Mouse (Mus musculus) hindlimb bud, embryonic 11.5 days (tissue): Measurements from ENCODE around the gene Vamp8.

Source experiments
- DNase-seq: peaks from one replicate; pipeline ENCODE4 v3.0.0-alpha.2; 2012; ENCODE audit warnings: low read depth, low spot score; ENCODE audit errors: extremely low spot score

The Vamp8 gene

GRCm38 (mm10) chr6:72355066-72355911 lies 35.2 kb downstream of the Vamp8 start, which contains the start of gene Tmem150a:
Gene Tmem150a (plus strand): TSS chr6:72355447.
- no peak for DNase-seq

- DNase-seq, result no peak
Observed at GRCm38 (mm10) chr6:72354025-72354424, 36.5 kb downstream of the Vamp8 start.

GRCm38 (mm10) chr6:72352636-72353405 lies 37.7 kb downstream of the Vamp8 start:
- no peak for DNase-seq

GRCm38 (mm10) chr6:72350214-72350613 lies 40.3 kb downstream of the Vamp8 start:
- no peak for DNase-seq

DNA sequence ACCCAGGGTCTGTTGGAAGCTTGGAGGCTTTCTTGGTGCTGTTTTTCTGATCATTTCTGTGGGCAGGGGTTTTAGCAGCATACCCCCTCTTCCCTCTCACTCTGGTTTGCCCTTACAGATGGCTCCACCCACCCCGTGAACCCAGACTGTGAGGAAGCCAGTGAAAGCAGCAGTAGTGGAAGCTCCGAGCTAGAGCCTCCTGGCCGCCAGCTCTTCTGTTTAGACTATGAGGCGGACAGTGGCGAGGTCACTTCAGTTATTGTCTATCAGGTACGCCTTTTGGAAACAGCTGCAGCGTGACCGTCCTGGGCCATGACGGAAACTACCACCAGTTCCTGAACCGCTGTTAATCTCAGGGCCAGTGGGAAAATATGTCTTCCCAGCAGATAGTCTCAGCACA lies 42.1 kb downstream of the Vamp8 start:
- no peak for DNase-seq

DNA sequence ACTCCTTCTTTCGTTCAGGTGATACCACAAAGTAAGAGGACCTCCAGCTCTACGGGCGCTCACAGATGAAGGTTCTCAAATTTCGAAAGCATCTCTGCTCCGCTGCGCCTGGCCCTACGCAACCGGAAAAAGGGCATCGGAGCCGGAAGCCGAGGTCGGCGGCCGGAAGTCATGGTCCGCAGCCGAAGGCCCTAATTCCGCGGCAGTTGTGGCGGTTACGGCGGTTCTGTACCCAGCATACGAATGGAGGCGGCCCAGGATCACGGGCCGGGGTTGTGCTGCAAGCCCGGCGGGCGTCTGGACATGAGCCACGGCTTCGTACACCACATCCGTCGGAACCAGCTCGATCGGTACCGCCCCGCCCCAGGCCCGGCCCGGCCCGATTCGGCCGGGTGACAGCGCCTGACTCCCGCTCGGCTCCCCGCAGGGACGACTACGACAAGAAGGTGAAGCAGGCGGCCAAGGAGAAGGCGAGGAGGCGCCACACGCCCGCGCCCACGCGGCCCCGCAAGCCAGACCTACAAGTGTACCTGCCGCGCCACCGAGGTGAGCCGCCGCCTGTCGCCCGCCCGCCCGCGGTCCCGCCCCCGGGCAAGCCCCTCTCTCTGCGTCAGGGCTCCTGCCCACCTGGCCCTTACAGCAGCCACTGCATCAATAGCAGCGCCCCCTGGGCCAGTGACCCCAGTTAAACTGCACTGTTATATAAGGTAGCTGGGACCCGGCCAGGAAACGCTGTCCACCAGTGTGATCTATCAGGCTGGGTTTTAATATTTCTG lies 43.1 kb downstream of the Vamp8 start, which contains the start of gene 0610030E20Rik:
TSS of gene 0610030E20Rik (plus strand) at position 152 of the 776 bp plus-strand sequence.
- no peak for DNase-seq

DNA sequence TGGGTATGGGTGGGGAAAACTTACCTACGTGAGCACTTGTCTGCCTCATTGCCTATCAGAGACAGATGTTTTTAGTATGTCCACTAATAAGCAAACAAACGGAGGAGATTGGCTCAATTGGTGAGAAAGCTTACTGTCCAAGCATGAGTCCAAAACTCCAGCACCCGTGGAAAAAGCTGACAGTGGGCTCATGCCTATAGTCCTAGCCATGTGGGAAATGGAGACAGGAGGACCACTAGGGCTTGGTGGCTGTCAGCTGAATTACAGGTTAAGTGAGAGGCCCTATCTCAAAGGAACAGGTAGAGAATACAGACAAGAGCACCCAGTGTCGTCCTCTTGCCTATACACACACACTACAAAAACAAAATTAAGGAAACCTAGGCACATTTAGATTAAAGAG lies 44.2 kb downstream of the Vamp8 start:
- DNase-seq, result no peak

GRCm38 (mm10) chr6:72345633-72346032 lies 44.9 kb downstream of the Vamp8 start:
- DNase-seq, result no peak

DNA sequence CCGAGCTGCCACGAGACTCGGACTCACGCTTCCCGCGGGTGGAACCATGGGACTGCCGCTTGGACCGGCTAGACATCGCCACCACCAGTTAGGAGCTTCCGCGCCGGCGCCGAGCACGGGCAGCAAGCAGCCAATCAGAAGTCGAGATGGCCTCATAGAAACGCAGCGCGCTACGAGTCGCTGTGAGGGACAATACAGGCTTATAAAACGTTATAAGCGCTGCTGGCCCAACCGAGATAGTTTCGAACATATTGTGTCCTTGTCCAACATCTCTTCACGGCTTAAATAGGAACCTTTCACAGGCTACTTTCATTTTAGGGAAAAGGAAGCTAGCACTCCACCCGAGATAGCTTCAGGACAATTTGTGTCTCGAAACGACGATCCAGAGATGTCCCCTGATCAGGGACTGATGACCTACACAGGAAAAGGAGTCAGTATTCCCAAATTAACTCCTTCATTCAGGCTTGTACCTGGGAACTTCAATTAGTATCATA lies 45.4 kb downstream of the Vamp8 start, which contains the start of gene Usp39:
TSS of gene Usp39 (minus strand) at position 111 of the 494 bp plus-strand sequence.
- peak; percentile 92 for DNase-seq

DNA sequence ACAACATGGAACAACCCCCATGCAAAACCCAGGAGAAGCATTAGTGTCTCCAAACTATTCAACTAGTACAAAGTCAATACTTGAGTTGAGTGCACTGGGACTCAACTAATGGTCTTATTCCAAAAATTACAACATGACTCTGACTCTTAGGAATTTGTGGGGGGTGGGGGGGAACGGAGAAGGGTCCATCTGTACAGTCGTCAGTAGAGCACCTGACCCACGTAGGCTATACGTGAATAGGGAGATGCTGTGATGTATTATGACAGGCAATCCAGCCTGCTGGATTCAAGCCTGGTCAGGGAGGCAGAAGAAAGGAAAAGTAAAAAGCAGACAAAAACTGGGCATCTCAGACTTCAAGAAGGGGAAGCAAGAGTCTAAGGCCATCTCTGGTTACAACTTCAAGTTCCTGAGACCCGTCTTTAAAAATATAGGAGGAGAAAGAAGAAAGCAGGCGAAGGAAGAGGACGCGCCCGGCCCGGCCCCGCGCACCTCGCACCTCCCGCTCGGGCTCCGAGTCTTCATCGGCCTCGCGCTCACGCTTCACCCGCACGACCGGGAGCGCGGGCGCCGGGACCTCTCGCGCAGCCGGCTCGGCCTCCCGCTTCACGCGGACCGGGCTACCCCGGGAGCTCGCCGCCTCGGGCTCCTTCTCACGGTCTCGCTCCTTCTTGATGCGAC lies 46.0 kb downstream of the Vamp8 start:
- DNase-seq, result no peak

DNA sequence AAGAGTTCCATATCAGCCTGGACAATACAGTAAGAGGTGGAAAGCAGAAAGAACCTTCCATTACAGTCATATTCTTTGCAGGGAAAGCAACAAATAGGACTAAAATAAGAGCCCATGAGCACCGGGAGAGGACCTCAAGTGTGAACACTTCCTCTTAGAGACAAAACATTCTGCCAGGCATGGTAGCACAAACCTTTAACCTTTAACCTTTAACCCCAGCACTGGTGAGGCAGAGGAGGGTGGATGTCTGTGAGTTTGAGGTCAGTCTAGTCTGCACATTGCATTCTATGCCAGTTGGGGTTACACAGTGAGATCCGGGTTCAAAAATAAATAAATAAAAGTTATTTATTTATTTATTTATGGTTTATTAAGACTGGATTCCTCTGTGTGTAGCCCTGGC lies 50.0 kb downstream of the Vamp8 start:
- DNase-seq, result no peak
